Mouse (Mus musculus) heart, postnatal 0 days (tissue): Measurements from ENCODE around the gene Disp1. TPM values are rescaled to one million over a fixed set of nuclear protein-coding genes. Genes with fewer than 3 reads are reported as not detected.
A peak's percentile ranks its signal among the peaks of the same experiment; 100 is the strongest.

Source experiments
- ATAC-seq: fragments of 200-750 bp; cut with Nextera tagmentation; 2 replicates; pipeline ENCODE4 v1.8.0; 2017; ENCODE audit warnings: low read depth, moderate number of reproducible peaks, moderate library complexity; ENCODE audit not compliant: insufficient read depth
- DNase-seq: peaks from one replicate; pipeline ENCODE4 v3.0.0-alpha.2; 2016; ENCODE audit warnings: low spot score
- H3K27ac ChIP-seq: fragments of 300-500 bp; sonication (generic); 2 replicates; pipeline ENCODE4 v1.5.1; 2014; ENCODE audit warnings: low read depth, mild to moderate bottlenecking
- H3K27me3 ChIP-seq: fragments of 300-500 bp; sonication (generic); 2 replicates; pipeline ENCODE4 v1.6.1; 2014; ENCODE audit warnings: low read length, mixed read lengths; ENCODE audit not compliant: control insufficient read depth, insufficient read depth
- H3K36me3 ChIP-seq: fragments of 300-500 bp; sonication (generic); replicated peaks from 2 replicates; pipeline ENCODE4 v1.6.1; 2014; ENCODE audit warnings: low read length, mixed read lengths; ENCODE audit not compliant: control insufficient read depth, insufficient read depth
- H3K4me1 ChIP-seq: fragments of 300-500 bp; sonication (generic); 2 replicates; pipeline ENCODE4 v1.6.1; 2014; ENCODE audit warnings: antibody characterized with exemption; ENCODE audit not compliant: control insufficient read depth, insufficient read depth
- H3K4me2 ChIP-seq: fragments of 300-500 bp; sonication (generic); 2 replicates; pipeline ENCODE4 v1.6.1; 2014; ENCODE audit warnings: low read depth, mild to moderate bottlenecking, low read length, moderate library complexity
- H3K4me3 ChIP-seq: fragments of 300-500 bp; sonication (generic); 2 replicates; pipeline ENCODE4 v1.5.1; 2014; ENCODE audit warnings: low read depth, low read length
- H3K9ac ChIP-seq: fragments of 300-500 bp; sonication (generic); replicated peaks from 2 replicates; pipeline ENCODE4 v1.6.1; 2014; ENCODE audit warnings: low read depth, low read length, mixed read lengths
- H3K9me3 ChIP-seq: fragments of 300-500 bp; sonication (generic); replicated peaks from 2 replicates; pipeline ENCODE4 v1.6.1; 2016; ENCODE audit warnings: low read length; ENCODE audit not compliant: control insufficient read depth
- CTCF ChIP-seq: IDR thresholded peaks from 2 replicates; pipeline ENCODE4 v1.5.1; 2016; ENCODE audit warnings: antibody characterized with exemption, control low read depth, low read depth
- EP300 ChIP-seq: IDR thresholded peaks from 2 replicates; pipeline ENCODE4 v1.6.1; 2016; ENCODE audit warnings: antibody characterized with exemption, low read depth
- WGBS: fragments of 180-500 bp; shearing (Covaris S2); extraction: QIAGEN DNeasy Blood & Tissue Kit; methylation state at CpG from one replicate; pipeline ENCODE4 v1.1.7; 2014; 5-methylcytosine and 5-hydroxymethylcytosine counted together
- polyA plus RNA-seq: library from polyadenylated mRNA; unstranded; fragments of >200 nt; fragmentation: Nextera tagmentation; extraction: Ambion mirVana; gene quantifications from 2 replicates; pipeline ENCODE4 v1.2.1, GENCODE M21; 2015
- total RNA-seq: library from RNA; depleted of rRNA; stranded (reverse); fragments of >200 nt; gene quantifications from 2 replicates; pipeline ENCODE4 v1.2.3, GENCODE M21; 2014; ENCODE audit warnings: low replicate concordance

Gene Disp1
- total and polyA plus RNA-seq, 2 experiments from 2014 or later = 5.8 to 8.1 TPM

- ATAC-seq = no peak
- no peak for DNase-seq
- no peak overlapping the region for H3K27ac ChIP-seq
- TF ChIP-seq CTCF (no peak), EP300 (no peak)
- no peaks in the 10 kb centered on the region for H3K4me1 ChIP-seq
- no peak overlapping the region for H3K4me2 ChIP-seq
- no peak overlapping the region for H3K9ac ChIP-seq
- no peak overlapping the region for H3K4me3 ChIP-seq
- no peaks in the 10 kb centered on the region for H3K27me3 ChIP-seq
- no peaks in the 10 kb centered on the region for H3K36me3 ChIP-seq
- WGBS = 77% methylated on average over 4 of the region's 4 CpGs
- no peaks in the 10 kb centered on the region for H3K9me3 ChIP-seq
Observed at GRCm38 (mm10) chr1:183127246-183127645, 94.1 kb downstream of the Disp1 start.

- Histone ChIP-seq H3K4me2 (no peak overlapping the region), H3K4me3 (no peak overlapping the region), H3K27ac (no peak overlapping the region), H3K9me3 (no peaks in the 10 kb centered on the region), H3K9ac (no peak overlapping the region), H3K4me1 (0 out of 2 replicates have a peak, but pooled peaks cover 2% of the 10 kb centered on the region), H3K27me3 (no peaks in the 10 kb centered on the region), H3K36me3 (no peaks in the 10 kb centered on the region)
- no peak for ATAC-seq
- DNase-seq = no peak
- 69% methylated on average over 3 of the region's 3 CpGs for WGBS
- no peak for TF ChIP-seq CTCF
- TF ChIP-seq EP300 = no peak
Observed at GRCm38 (mm10) chr1:183123725-183124124, 97.6 kb downstream of the Disp1 start.

- no peak overlapping the region for H3K9ac ChIP-seq
- 0 out of 2 replicates have a peak overlapping the region, but pooled peaks have one; percentile 24 for H3K4me2 ChIP-seq
- ATAC-seq (no peak), DNase-seq (no peak)
- H3K27ac ChIP-seq = 0 out of 2 replicates have a peak overlapping the region, but pooled peaks have one; percentile 11
- no peaks in the 10 kb centered on the region for H3K27me3 ChIP-seq
- H3K36me3 ChIP-seq = no peaks in the 10 kb centered on the region
- H3K4me1 ChIP-seq = 0 out of 2 replicates have a peak, but pooled peaks cover 4% of the 10 kb centered on the region
- 76% methylated on average over 12 of the region's 12 CpGs for WGBS
- TF ChIP-seq CTCF (no peak), EP300 (no peak)
- H3K9me3 ChIP-seq = no peaks in the 10 kb centered on the region
- H3K4me3 ChIP-seq = no peak overlapping the region
Observed at GRCm38 (mm10) chr1:183120341-183120923, 100.9 kb downstream of the Disp1 start.

GRCm38 (mm10) chr1:183117827-183118825 is 103.2 kb downstream of the Disp1 start:
- no peaks in the 10 kb centered on the region for H3K9me3 ChIP-seq
- no peaks in the 10 kb centered on the region for H3K27me3 ChIP-seq
- TF ChIP-seq EP300 = no peak
- TF ChIP-seq CTCF = no peak
- no peak overlapping the region for H3K4me3 ChIP-seq
- no peak overlapping the region for H3K27ac ChIP-seq
- ATAC-seq = no peak
- WGBS = 57% methylated on average over 21 of the region's 21 CpGs
- no peak for DNase-seq
- H3K36me3 ChIP-seq = no peaks in the 10 kb centered on the region
- peak overlapping the region; percentile 15; the same call in 1 of the 2 replicates for H3K4me2 ChIP-seq
- H3K9ac ChIP-seq = no peak overlapping the region
- H3K4me1 ChIP-seq = peaks cover 11% of the 10 kb centered on the region; the same call in 1 of the 2 replicates

- no peak overlapping the region for H3K9ac ChIP-seq
- no peaks in the 10 kb centered on the region for H3K36me3 ChIP-seq
- no peak overlapping the region for H3K4me3 ChIP-seq
- 69% methylated on average over 15 of the region's 15 CpGs for WGBS
- H3K27ac ChIP-seq = no peak overlapping the region
- TF ChIP-seq EP300 (no peak), CTCF (no peak)
- no peaks in the 10 kb centered on the region for H3K9me3 ChIP-seq
- no peak overlapping the region for H3K4me2 ChIP-seq
- H3K27me3 ChIP-seq = no peaks in the 10 kb centered on the region
- H3K4me1 ChIP-seq = peaks cover 19% of the 10 kb centered on the region
- ATAC-seq (no peak), DNase-seq (no peak)
Observed at GRCm38 (mm10) chr1:183116946-183117826, 104.1 kb downstream of the Disp1 start.
